ENCODE assay signal across 27 mouse cellular contexts in the genomic region with DNA sequence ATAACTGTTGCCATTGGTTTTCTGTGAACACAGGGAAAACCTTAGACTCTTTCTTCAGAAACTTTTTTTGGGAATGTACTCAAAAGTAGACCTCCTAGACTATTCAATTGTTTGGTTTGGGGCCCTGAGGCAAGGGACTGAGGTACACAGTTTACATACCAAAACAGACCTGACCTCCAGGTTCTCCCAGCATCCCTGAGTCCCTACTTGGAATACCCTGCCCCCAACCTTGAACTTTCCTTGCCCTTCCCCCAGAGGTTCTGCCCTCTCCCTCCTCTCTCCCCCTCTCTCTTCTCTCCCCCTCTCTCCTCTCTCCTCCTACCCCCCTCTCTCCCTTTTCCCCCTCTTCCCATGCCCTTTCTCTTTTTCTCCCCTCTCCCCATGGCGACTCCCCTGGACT. TPM values are rescaled to one million over a fixed set of nuclear protein-coding genes. Genes with fewer than 3 reads are reported as not detected.
DNase-seq lines count a peak whose midpoint lies in the region; ATAC-seq and TF ChIP-seq lines count a peak whose summit lies in the region.
"Had no signal": no experiment of that assay in that cellular context is flagged by ENCODE, and none has a peak within 500 bp of the region (broad histone marks: within the 10 kb centered on the region; RNA-seq: fewer than 3 reads in every experiment).

No protein-coding gene starts in this region.

- 52% methylated on average over 1 of the region's 1 CpGs for WGBS in hindbrain, embryonic 10.5 days
- 73% methylated on average over 1 of the region's 1 CpGs for WGBS in hindbrain, embryonic 13.5 days
- WGBS in hindbrain, postnatal 0 days = 56% methylated on average over 1 of the region's 1 CpGs

- TF ChIP-seq POLR2A in ES-Bruce4 (IDR thresholded peaks at IDR 0.05; ENCODE audit: insufficient read depth, low read length) = no peak

- TF ChIP-seq CTCF in ES-Bruce4 (IDR thresholded peaks at IDR 0.05; ENCODE audit: low read depth, low read length) = no peak
- TF ChIP-seq CTCF in hindbrain, postnatal 0 days (IDR thresholded peaks at IDR 0.05; ENCODE audit: low read depth) = no peak

- H3K4me2 ChIP-seq in hindbrain, embryonic 13.5 days = no peak overlapping the region
- H3K4me2 ChIP-seq in hindbrain, postnatal 0 days (ENCODE audit: low read depth, low read length) = no peak overlapping the region
- H3K4me2 ChIP-seq: embryonic facial prominence, embryonic 13.5 days; embryonic facial prominence, embryonic 15.5 days; forebrain, embryonic 12.5 days had no signal

- no peak overlapping the region for H3K9ac ChIP-seq in hindbrain, embryonic 13.5 days
- H3K9ac ChIP-seq in ES-Bruce4 (ENCODE audit: low read depth, poor library complexity, severe bottlenecking) = no peak overlapping the region
- H3K9ac ChIP-seq in ES-E14 (ENCODE audit: insufficient read depth, low read depth, low read length, poor library complexity, severe bottlenecking) = no peak overlapping the region
- no peak overlapping the region for H3K9ac ChIP-seq in hindbrain, postnatal 0 days (replicated peaks; ENCODE audit: low read length)
- H3K9ac ChIP-seq: embryonic facial prominence, embryonic 13.5 days; embryonic facial prominence, embryonic 15.5 days; forebrain, embryonic 12.5 days had no signal

- intact Hi-C loops in heart, postnatal 14 days (cut with DNase I) = no loop called here

- peak overlapping the region; percentile 29 for H3K27ac ChIP-seq in hindbrain, embryonic 10.5 days
- H3K27ac ChIP-seq in hindbrain, embryonic 13.5 days = no peak overlapping the region
- H3K27ac ChIP-seq in ES-Bruce4 (ENCODE audit: insufficient read depth, low read length) = 0 out of 2 replicates have a peak overlapping the region, but pooled peaks have one; percentile 42
- H3K27ac ChIP-seq in ES-E14 (ENCODE audit: insufficient read depth, low read depth, low read length, poor library complexity, severe bottlenecking) = no peak overlapping the region
- no peak overlapping the region for H3K27ac ChIP-seq in hindbrain, postnatal 0 days
- H3K27ac ChIP-seq: embryonic facial prominence, embryonic 13.5 days; embryonic facial prominence, embryonic 15.5 days; forebrain, embryonic 10.5 days; forebrain, embryonic 12.5 days had no signal

- no peaks in the 10 kb centered on the region for H3K9me3 ChIP-seq in hindbrain, embryonic 10.5 days
- H3K9me3 ChIP-seq in hindbrain, embryonic 13.5 days = no peaks in the 10 kb centered on the region
- no peaks in the 10 kb centered on the region for H3K9me3 ChIP-seq in ES-Bruce4 (replicated peaks; ENCODE audit: control insufficient read depth, insufficient read depth, low read length, poor library complexity, severe bottlenecking)
- no peaks in the 10 kb centered on the region for H3K9me3 ChIP-seq in ES-E14 (ENCODE audit: control insufficient read depth, insufficient read depth, low read depth, low read length)
- H3K9me3 ChIP-seq in hindbrain, postnatal 0 days (ENCODE audit: low read length) = no peaks in the 10 kb centered on the region
- H3K9me3 ChIP-seq: embryonic facial prominence, embryonic 13.5 days; embryonic facial prominence, embryonic 15.5 days; forebrain, embryonic 10.5 days; forebrain, embryonic 12.5 days had no signal

- peaks cover 61% of the 10 kb centered on the region for H3K4me1 ChIP-seq in hindbrain, embryonic 10.5 days (replicated peaks)
- peaks cover 27% of the 10 kb centered on the region for H3K4me1 ChIP-seq in hindbrain, embryonic 13.5 days (replicated peaks)
- peaks cover 12% of the 10 kb centered on the region for H3K4me1 ChIP-seq in ES-Bruce4 (ENCODE audit: control insufficient read depth, insufficient read depth, low read length)
- peaks cover 0 to 21% of the 10 kb centered on the region in 2 experiments; a peak in 3 of 4 replicates for H3K4me1 ChIP-seq in ES-E14 (ENCODE audit: control insufficient read depth in 2 of 2, insufficient read depth in 2 of 2, low read length in 2 of 2, poor library complexity in 1 of 2)
- H3K4me1 ChIP-seq in hindbrain, postnatal 0 days (ENCODE audit: insufficient read depth, low read length) = 0 out of 2 replicates have a peak, but pooled peaks cover 13% of the 10 kb centered on the region

- peak; percentile 85 for TF ChIP-seq EP300 in ES-Bruce4 (IDR thresholded peaks at IDR 0.05; ENCODE audit: insufficient read depth, low read depth, low read length)

- ATAC-seq in hindbrain, embryonic 13.5 days (ENCODE audit: low FRiP score) = no peak
- ATAC-seq in hindbrain, postnatal 0 days = no peak
- ATAC-seq: CD4-positive, CD25-positive, alpha-beta regulatory T cell, adult 4 months; forebrain, embryonic 14.5 days; forebrain, embryonic 16.5 days had no signal

- H3K36me3 ChIP-seq in hindbrain, embryonic 10.5 days = peaks cover 6% of the 10 kb centered on the region; the same call in 1 of the 2 replicates
- no peaks in the 10 kb centered on the region for H3K36me3 ChIP-seq in hindbrain, embryonic 13.5 days
- H3K36me3 ChIP-seq in ES-Bruce4 (ENCODE audit: control insufficient read depth, insufficient read depth, low read length, poor library complexity, severe bottlenecking) (no peaks in the 10 kb centered on the region), ES-E14 (ENCODE audit: control insufficient read depth, insufficient read depth, low read length, poor library complexity, severe bottlenecking) (no peaks in the 10 kb centered on the region)
- H3K36me3 ChIP-seq in hindbrain, postnatal 0 days (ENCODE audit: insufficient read depth, low read length) = no peaks in the 10 kb centered on the region
- H3K36me3 ChIP-seq: embryonic facial prominence, embryonic 13.5 days; embryonic facial prominence, embryonic 15.5 days; forebrain, embryonic 10.5 days; forebrain, embryonic 12.5 days had no signal

- no peak overlapping the region for H3K4me3 ChIP-seq in hindbrain, embryonic 10.5 days
- no peak overlapping the region for H3K4me3 ChIP-seq in hindbrain, embryonic 13.5 days
- H3K4me3 ChIP-seq in ES-Bruce4 (ENCODE audit: low read depth, low read length) = no peak overlapping the region
- H3K4me3 ChIP-seq in ES-E14 (ENCODE audit: insufficient read depth in 1 of 2, low read depth in 1 of 2, low read length in 2 of 2, poor library complexity in 1 of 2, severe bottlenecking in 1 of 2) = no peak overlapping the region
- H3K4me3 ChIP-seq in hindbrain, postnatal 0 days (ENCODE audit: low read length) = no peak overlapping the region
- H3K4me3 ChIP-seq: embryonic facial prominence, embryonic 13.5 days; embryonic facial prominence, embryonic 15.5 days; erythroblast, embryonic 14.5 days; forebrain, embryonic 10.5 days; forebrain, embryonic 12.5 days had no signal

- no peaks in the 10 kb centered on the region for H3K27me3 ChIP-seq in hindbrain, embryonic 10.5 days (ENCODE audit: insufficient read depth, poor library complexity, severe bottlenecking)
- no peaks in the 10 kb centered on the region for H3K27me3 ChIP-seq in hindbrain, embryonic 13.5 days
- H3K27me3 ChIP-seq in ES-Bruce4 (ENCODE audit: control insufficient read depth, insufficient read depth, low read length, poor library complexity, severe bottlenecking) = no peaks in the 10 kb centered on the region
- H3K27me3 ChIP-seq in hindbrain, postnatal 0 days (ENCODE audit: insufficient read depth, low read length) = no peaks in the 10 kb centered on the region
- H3K27me3 ChIP-seq: CH12.LX; embryonic facial prominence, embryonic 13.5 days; embryonic facial prominence, embryonic 15.5 days had no signal

- DNase-seq in hindbrain, embryonic 10.5 days (ENCODE audit: low spot score) = no peak
- DNase-seq in ES-E14 (ENCODE audit: low read depth, low spot score) (peak; percentile 43), ZHBTc4 (ENCODE audit: low read depth, low spot score) (peak; percentile 28)
- DNase-seq in hindbrain, postnatal 0 days (ENCODE audit: low spot score) = no peak
- no peak for DNase-seq in heart, postnatal 14 days
- DNase-seq: adrenal gland, adult 2 months; adrenal gland, postnatal 10 days; adrenal gland, postnatal 25 days; B cell, adult 2 months; cerebellum, adult 11 months; cerebellum, adult 18-20 months; cerebellum, adult 8-10 months; cerebellum, adult 9-11 months; cerebellum, postnatal 14 days; cerebellum, postnatal 36 days; embryo, embryonic 11 days had no signal

- in situ Hi-C loops in ES-E14 (cut with MboI; ENCODE audit: low sequenced_read_pairs in 2 of 2, unreplicated experiment in 2 of 2) = no loop called here

TF ChIP-seq in ES-E14, 5 proteins besides CTCF, POLR2A, EP300 and RAD21:
- no peak for TF ChIP-seq HCFC1 (IDR thresholded peaks at IDR 0.05; ENCODE audit: borderline replicate concordance, insufficient read depth, low read length)
- no peak for TF ChIP-seq MAFK (IDR thresholded peaks at IDR 0.05; ENCODE audit: insufficient read depth, low read depth, low read length)
- no peak for TF ChIP-seq ZC3H11A (IDR thresholded peaks at IDR 0.05; ENCODE audit: borderline replicate concordance, low read depth, low read length)
- TF ChIP-seq CHD2 (IDR thresholded peaks at IDR 0.05; ENCODE audit: low read depth, low read length) = no peak
- TF ChIP-seq ZNF384 (IDR thresholded peaks at IDR 0.05; ENCODE audit: low read depth, low read length) = no peak
TF ChIP-seq in ES-E14: peak in this region for 0.

RNA-seq across cellular contexts. Expression of a gene that starts 6.4 kb away (rescaled TPM):
- polyA plus RNA-seq in hindbrain, embryonic 10.5 days (2016; fragmentation: Nextera tagmentation; extraction: Ambion mirVana) = 9.0 TPM in 2 replicates
- polyA plus RNA-seq in hindbrain, embryonic 13.5 days (2015; fragmentation: Nextera tagmentation; extraction: Ambion mirVana) = 7.9 and 8.6 TPM in 2 replicates
- 1.9 and 2.4 TPM in 2 replicates for polyA plus RNA-seq in ES-Bruce4 (2011; ENCODE audit: insufficient read depth, insufficient read length, low read depth, missing spikeins)
- total RNA-seq in ES-E14 (2012; rRNA removed) = 4.0 and 5.8 TPM in 2 replicates
- total RNA-seq in hindbrain, postnatal 0 days (2014; rRNA removed) = 9.7 and 12.5 TPM in 2 replicates
- 11.9 and 13.9 TPM in 2 replicates for polyA plus RNA-seq in hindbrain, postnatal 0 days (2015; fragmentation: Nextera tagmentation; extraction: Ambion mirVana)
- total RNA-seq in heart, postnatal 14 days (2021) = under 1 TPM; 0.29 to 0.79 TPM
- polyA plus RNA-seq: erythroblast, embryonic 14.5 days had no signal

RNA-seq across cellular contexts. Expression of a gene that starts 40.2 kb away (rescaled TPM):
- polyA plus RNA-seq in hindbrain, embryonic 10.5 days (2016; fragmentation: Nextera tagmentation; extraction: Ambion mirVana) = 14.4 and 16.1 TPM in 2 replicates
- 3.3 and 3.6 TPM in 2 replicates for polyA plus RNA-seq in hindbrain, embryonic 13.5 days (2015; fragmentation: Nextera tagmentation; extraction: Ambion mirVana)
- 51.7 and 54.5 TPM in 2 replicates for polyA plus RNA-seq in ES-Bruce4 (2011; ENCODE audit: insufficient read depth, insufficient read length, low read depth, missing spikeins)
- 57.9 and 88.8 TPM in 2 replicates for total RNA-seq in ES-E14 (2012; rRNA removed)
- total RNA-seq in hindbrain, postnatal 0 days (2014; rRNA removed) = 17.2 and 19.9 TPM in 2 replicates
- 1.4 and 1.8 TPM in 2 replicates for polyA plus RNA-seq in hindbrain, postnatal 0 days (2015; fragmentation: Nextera tagmentation; extraction: Ambion mirVana)
- total RNA-seq in heart, postnatal 14 days (2021) = 1 to 10 TPM; 4.7 to 6.4 TPM
- polyA plus RNA-seq: CD4-positive, CD25-positive, alpha-beta regulatory T cell, adult 4 months had no signal

Comparison
In these comparisons a context has a peak if more than half of its experiments do, and no peak if none do; other contexts are left out.
1. H3K27ac ChIP-seq: peak in hindbrain, embryonic 10.5 days (single experiment) and ES-Bruce4 (single experiment); none in hindbrain, embryonic 13.5 days (single experiment), ES-E14 (single experiment) and hindbrain, postnatal 0 days (single experiment).
2. DNase-seq: peak in ES-E14 (single experiment) and ZHBTc4 (single experiment); none in hindbrain, embryonic 10.5 days (single experiment), hindbrain, postnatal 0 days (single experiment) and heart, postnatal 14 days (0 of 2).